Mouse (Mus musculus) embryonic facial prominence, embryonic 12.5 days (tissue): ENCODE data around the gene Rragc. TPM values are rescaled to one million over a fixed set of nuclear protein-coding genes. Genes with fewer than 3 reads are reported as not detected.

Source experiments
- ATAC-seq: fragments of 200-750 bp; cut with Nextera tagmentation; 2 replicates; pipeline ENCODE4 v1.8.0; 2017; ENCODE audit not compliant: insufficient number of reproducible peaks, insufficient read depth, low FRiP score, low TSS enrichment
- H3K27ac ChIP-seq: fragments of 300-500 bp; sonication (generic); 2 replicates; pipeline ENCODE4 v1.5.1; 2016; ENCODE audit warnings: mild to moderate bottlenecking
- H3K27me3 ChIP-seq: fragments of 300-500 bp; sonication (generic); 2 replicates; pipeline ENCODE4 v1.6.1; 2016; ENCODE audit warnings: mild to moderate bottlenecking, moderate library complexity
- H3K36me3 ChIP-seq: fragments of 300-500 bp; sonication (generic); 2 replicates; pipeline ENCODE4 v1.6.1; 2016; ENCODE audit warnings: mild to moderate bottlenecking
- H3K4me1 ChIP-seq: fragments of 300-500 bp; sonication (generic); 2 replicates; pipeline ENCODE4 v1.6.1; 2016
- H3K4me2 ChIP-seq: fragments of 300-500 bp; sonication (generic); replicated peaks from 2 replicates; pipeline ENCODE4 v1.6.1; 2016; ENCODE audit warnings: mild to moderate bottlenecking, moderate library complexity
- H3K4me3 ChIP-seq: fragments of 300-500 bp; sonication (generic); 2 replicates; pipeline ENCODE4 v1.5.1; 2016; ENCODE audit warnings: mild to moderate bottlenecking
- H3K9ac ChIP-seq: fragments of 300-500 bp; sonication (generic); 2 replicates; pipeline ENCODE4 v1.6.1; 2016; ENCODE audit warnings: mild to moderate bottlenecking, moderate library complexity
- H3K9me3 ChIP-seq: fragments of 300-500 bp; sonication (generic); 2 replicates; pipeline ENCODE4 v1.6.1; 2016; ENCODE audit warnings: mild to moderate bottlenecking, moderate library complexity
- WGBS: fragments of 180-500 bp; shearing (Covaris S2); methylation state at CpG from one replicate; pipeline ENCODE4 v1.1.7; 2016; 5-methylcytosine and 5-hydroxymethylcytosine counted together
- polyA plus RNA-seq: library from polyadenylated mRNA; unstranded; fragments of >200 nt; fragmentation: Nextera tagmentation; extraction: Ambion mirVana; gene quantifications from 2 replicates; pipeline ENCODE4 v1.2.1, GENCODE M21; 2016

Rragc gene
- 64.3 and 64.9 TPM in 2 replicates for polyA plus RNA-seq

DNA sequence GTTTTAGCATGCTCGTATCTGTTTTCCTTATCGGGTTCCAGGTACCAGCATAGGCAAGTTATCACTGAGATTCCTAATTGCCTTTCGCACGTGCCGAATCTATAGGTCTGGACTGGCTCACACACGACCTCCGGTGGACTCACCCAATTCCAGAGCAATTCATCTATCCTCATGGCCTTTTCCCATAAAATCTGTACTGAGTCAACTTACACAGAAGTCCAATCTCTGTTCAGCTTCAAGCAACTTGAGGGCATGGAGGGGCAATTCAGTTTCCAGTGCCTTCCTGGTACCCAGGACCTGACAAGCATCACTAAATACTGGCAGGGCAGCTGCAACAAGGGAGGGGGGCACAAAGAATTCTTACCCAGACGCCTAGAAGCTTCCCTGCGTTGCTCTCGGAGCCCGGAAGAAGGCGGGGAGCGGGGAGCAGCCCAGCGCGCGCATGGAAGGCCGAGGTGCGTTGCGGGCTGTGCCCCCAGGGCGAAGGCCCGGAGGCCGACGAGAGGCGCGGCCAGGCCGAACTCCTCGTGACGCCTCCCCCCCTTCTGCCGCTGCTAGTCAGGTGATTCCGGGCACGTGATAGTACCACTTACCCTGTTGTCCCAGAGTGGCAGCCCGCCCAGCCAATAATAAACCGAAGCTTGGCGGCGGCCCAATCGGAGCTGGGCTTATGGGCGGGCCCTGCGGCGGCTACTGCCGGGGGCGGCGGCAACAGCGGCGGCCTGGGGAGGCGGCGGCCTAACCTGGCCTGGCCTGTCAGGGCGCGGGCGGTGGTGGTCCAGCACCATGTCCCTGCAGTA, at the start of gene Rragc:
Gene Rragc (plus strand): TSS at position 699 of the 800 bp plus-strand sequence.
- 1% methylated on average over 49 of the region's 49 CpGs for WGBS

DNA sequence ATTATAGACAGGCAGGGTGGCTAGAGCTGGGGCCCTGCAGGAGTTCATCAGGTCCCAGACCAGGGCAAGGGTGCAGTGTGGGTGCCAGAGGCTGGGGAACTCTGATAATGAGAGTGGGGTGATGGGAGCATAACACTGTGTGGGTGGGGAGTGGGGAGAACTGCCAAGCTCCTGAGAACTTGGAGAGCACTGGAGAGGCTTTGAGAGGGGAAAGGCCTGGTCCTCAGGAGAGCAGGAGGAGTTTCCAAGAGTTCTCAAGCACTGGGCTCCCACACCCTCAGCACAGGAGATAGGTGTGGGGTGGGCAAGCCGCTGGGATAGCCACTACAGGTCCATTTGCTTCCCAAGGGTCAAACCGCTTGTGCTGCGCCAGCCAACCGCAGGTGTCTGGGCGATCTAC, 23.5 kb upstream of the Rragc start:
- no peak overlapping the region for H3K4me3 ChIP-seq
- H3K27me3 ChIP-seq: no peaks in the 10 kb centered on the region
- H3K4me1 ChIP-seq: no peaks in the 10 kb centered on the region
- ATAC-seq: no peak
- no peaks in the 10 kb centered on the region for H3K9me3 ChIP-seq
- H3K4me2 ChIP-seq: no peak overlapping the region
- no peaks in the 10 kb centered on the region for H3K36me3 ChIP-seq
- no peak overlapping the region for H3K9ac ChIP-seq
- H3K27ac ChIP-seq: no peak overlapping the region
- 94% methylated on average over 5 of the region's 5 CpGs for WGBS

More for the DNA sequence above, at the start of gene Rragc:
- peak within 1 kb of the TSS; percentile 74 for H3K27ac ChIP-seq
- peaks cover 28% of the 10 kb centered on the region; the same call in 1 of the 2 replicates for H3K36me3 ChIP-seq
- H3K27me3 ChIP-seq: no peaks in the 10 kb centered on the region
- H3K4me2 ChIP-seq: peak within 1 kb of the TSS; percentile 87
- peak within 1 kb of the TSS; percentile 94 for H3K9ac ChIP-seq
- peak; percentile 99 for ATAC-seq
- peak within 1 kb of the TSS; percentile 85 for H3K4me3 ChIP-seq
- H3K9me3 ChIP-seq: no peaks in the 10 kb centered on the region
- peaks cover 18% of the 10 kb centered on the region for H3K4me1 ChIP-seq

DNA sequence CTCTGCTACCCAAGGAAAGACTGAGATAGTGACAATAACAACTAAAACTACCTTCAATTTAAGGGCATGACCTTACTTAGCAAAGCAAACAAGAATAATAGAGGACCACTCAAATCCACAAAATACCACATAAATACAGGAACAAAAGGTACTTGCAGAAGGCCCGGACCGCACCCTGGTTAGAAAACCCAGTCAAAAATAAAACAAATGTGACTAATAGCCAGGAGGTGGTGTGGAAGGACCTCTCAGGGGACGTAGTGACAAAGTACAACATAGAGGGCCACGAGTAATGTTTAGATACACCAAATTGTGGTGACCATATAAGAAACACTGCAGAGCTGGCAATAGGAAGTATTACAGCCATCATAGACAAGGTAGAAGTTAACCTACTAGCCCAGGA, 23.0 kb upstream of the Rragc start:
- H3K9ac ChIP-seq: no peak overlapping the region
- ATAC-seq: no peak
- 83% methylated on average over 4 of the region's 4 CpGs for WGBS
- H3K4me1 ChIP-seq: no peaks in the 10 kb centered on the region
- no peak overlapping the region for H3K4me3 ChIP-seq
- no peaks in the 10 kb centered on the region for H3K36me3 ChIP-seq
- no peaks in the 10 kb centered on the region for H3K9me3 ChIP-seq
- H3K27me3 ChIP-seq: no peaks in the 10 kb centered on the region
- H3K4me2 ChIP-seq: no peak overlapping the region
- H3K27ac ChIP-seq: no peak overlapping the region

DNA sequence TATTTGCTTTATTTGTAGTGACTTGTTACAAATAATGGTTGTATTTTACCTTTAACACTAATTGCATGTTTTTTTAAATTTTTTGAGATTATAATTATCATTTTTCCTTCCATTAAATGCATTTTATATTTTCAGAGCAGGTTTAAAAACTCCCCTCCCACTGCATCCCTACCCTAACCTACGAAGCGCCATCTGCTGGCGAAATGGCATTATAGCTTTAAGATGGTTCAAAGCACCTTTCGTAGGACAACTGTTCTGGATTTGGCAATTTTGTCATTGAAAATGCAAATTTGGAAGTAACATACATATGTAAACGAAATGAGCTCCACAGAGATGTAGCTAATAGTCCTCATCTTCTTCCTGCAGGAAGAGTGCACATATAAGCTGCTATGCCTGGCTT, 18.6 kb upstream of the Rragc start:
- ATAC-seq: no peak
- H3K4me3 ChIP-seq: no peak overlapping the region
- WGBS: 10% methylated on average over 5 of the region's 5 CpGs
- no peak overlapping the region for H3K4me2 ChIP-seq
- H3K27me3 ChIP-seq: no peaks in the 10 kb centered on the region
- H3K9me3 ChIP-seq: no peaks in the 10 kb centered on the region
- no peak overlapping the region for H3K9ac ChIP-seq
- H3K27ac ChIP-seq: no peak overlapping the region
- H3K4me1 ChIP-seq: no peaks in the 10 kb centered on the region
- H3K36me3 ChIP-seq: no peaks in the 10 kb centered on the region

DNA sequence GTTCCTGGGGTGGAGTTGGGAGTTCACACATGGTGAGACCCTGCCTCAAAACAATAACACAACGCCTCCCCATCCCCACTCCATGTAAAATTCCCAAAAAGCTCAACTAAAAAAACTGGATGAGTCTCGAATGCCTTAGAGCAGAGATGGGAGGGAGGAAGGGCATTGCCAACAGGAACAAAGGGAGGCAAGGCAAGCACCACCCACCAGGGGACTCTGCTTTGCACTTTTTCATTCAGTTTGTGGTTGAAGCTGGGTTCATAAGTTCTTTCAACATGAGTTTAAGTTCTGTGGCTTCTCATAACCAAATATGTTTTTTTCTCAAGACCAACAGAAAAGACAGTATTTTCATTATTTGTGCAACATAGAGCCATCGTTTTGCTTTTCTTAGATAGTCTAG, 13.8 kb upstream of the Rragc start:
- Histone ChIP-seq H3K9me3 (no peaks in the 10 kb centered on the region), H3K27ac (no peak overlapping the region), H3K36me3 (no peaks in the 10 kb centered on the region), H3K27me3 (no peaks in the 10 kb centered on the region), H3K4me1 (peaks cover 8% of the 10 kb centered on the region), H3K4me3 (no peak overlapping the region), H3K9ac (no peak overlapping the region), H3K4me2 (no peak overlapping the region)
- 77% methylated on average over 3 of the region's 3 CpGs for WGBS
- ATAC-seq: no peak

DNA sequence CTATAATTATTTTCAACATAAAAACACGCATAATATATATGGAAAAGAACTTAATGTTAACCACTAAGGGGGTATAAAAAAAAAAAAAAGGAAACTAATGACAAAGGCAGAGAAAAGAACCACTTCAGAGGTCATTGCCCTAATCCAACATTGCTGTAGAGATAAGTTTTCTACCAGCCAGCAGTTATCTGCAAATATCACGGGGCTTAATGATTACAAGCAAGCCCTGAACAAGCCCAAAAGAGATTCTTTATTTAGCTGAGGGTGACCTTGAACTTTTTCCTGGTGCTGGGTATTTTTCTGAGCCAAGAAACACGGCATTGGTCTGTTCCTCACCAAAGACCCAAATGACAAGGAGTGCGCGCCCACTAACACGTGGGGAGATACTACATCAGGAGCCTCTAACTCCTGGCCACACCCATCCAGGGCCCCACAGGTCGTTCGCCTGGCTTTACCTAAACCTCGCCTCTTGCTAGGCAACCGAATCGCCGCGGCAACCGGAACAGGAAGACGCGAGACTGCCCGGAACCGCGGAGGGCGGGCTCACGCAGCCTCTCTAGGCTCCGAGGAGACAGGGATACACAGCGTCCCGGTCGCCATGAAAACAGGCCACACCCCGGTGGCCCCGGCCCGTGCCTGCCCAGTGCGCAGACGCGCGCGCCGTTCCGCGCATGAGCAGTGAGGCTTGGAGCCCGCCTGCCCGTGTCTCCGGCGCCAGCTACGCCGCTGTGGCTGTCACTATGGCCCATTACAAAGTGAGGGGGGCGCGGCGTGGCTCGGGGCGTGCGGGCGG, 12.7 kb upstream of the Rragc start, which contains the start of gene Mycbp:
Gene Mycbp (plus strand): TSS at position 500 of the 793 bp plus-strand sequence.
- Histone ChIP-seq H3K27me3 (no peaks in the 10 kb centered on the region), H3K36me3 (no peaks in the 10 kb centered on the region), H3K9me3 (no peaks in the 10 kb centered on the region), H3K4me1 (peaks cover 8% of the 10 kb centered on the region), H3K9ac (peak within 1 kb of the TSS; percentile 86), H3K27ac (peak within 1 kb of the TSS; percentile 86), H3K4me2 (peak within 1 kb of the TSS; percentile 81), H3K4me3 (peak within 1 kb of the TSS; percentile 91)
- 1% methylated on average over 49 of the region's 49 CpGs for WGBS
- peak; percentile 100 for ATAC-seq

DNA sequence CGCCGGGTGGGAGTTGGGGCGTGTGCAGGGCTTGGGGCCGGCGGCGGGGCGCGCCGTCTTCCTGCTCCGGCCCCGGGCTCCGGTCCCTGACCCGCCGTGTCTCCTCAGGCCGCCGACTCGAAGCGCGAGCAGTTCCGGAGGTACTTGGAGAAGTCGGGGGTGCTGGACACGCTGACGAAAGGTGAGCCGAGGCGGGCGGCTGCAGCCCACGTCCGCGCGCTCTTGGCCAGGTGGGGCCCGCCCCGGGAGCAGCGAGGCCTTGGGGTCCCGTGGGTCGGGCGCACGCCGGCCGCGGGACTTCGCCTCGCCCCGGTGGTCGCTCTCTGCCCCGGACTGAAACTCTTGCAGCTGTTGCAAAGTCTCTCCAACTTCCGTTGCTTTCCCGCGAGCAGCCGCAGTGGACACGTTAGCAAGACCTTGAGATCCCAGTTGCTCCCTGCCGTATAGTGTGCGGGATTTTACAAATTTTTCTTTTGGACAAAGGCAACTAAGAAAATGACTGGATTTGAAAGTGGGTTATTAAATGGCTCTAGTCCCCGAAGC, 12.0 kb upstream of the Rragc start:
- peak; percentile 78 for ATAC-seq
- H3K27ac ChIP-seq: peak overlapping the region; percentile 86
- peak overlapping the region; percentile 86 for H3K9ac ChIP-seq
- H3K27me3 ChIP-seq: no peaks in the 10 kb centered on the region
- WGBS: 1% methylated on average over 51 of the region's 53 CpGs
- H3K4me1 ChIP-seq: peaks cover 8% of the 10 kb centered on the region
- peak overlapping the region; percentile 81 for H3K4me2 ChIP-seq
- H3K4me3 ChIP-seq: peak overlapping the region; percentile 91
- no peaks in the 10 kb centered on the region; the same call in 1 of the 2 replicates for H3K36me3 ChIP-seq
- H3K9me3 ChIP-seq: no peaks in the 10 kb centered on the region

DNA sequence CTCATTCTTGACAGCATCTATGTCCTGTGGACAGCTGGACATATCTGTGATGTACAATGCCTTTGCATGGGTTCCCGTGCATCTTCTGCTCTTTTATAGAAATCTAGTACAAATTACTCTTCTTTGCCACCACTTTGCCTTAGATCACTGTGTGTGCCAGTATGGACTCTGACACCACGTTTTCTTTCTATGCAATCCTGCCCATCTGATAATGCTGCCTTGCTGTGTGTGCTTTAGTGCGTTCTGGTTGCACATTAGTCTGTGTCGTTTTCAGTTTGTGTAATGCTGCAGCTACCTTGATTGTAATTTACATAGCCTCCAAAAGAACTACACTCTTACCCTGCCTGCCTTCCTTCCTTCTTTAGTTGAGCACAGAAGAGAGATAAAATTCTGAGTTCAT, 5.7 kb upstream of the Rragc start:
- H3K9ac ChIP-seq: no peak overlapping the region
- no peak for ATAC-seq
- no peak overlapping the region for H3K27ac ChIP-seq
- peaks cover 8% of the 10 kb centered on the region for H3K4me1 ChIP-seq
- H3K9me3 ChIP-seq: no peaks in the 10 kb centered on the region
- WGBS: 88% methylated on average over 4 of the region's 4 CpGs
- H3K4me2 ChIP-seq: no peak overlapping the region
- H3K27me3 ChIP-seq: no peaks in the 10 kb centered on the region
- H3K4me3 ChIP-seq: no peak overlapping the region
- H3K36me3 ChIP-seq: peaks cover 22% of the 10 kb centered on the region

DNA sequence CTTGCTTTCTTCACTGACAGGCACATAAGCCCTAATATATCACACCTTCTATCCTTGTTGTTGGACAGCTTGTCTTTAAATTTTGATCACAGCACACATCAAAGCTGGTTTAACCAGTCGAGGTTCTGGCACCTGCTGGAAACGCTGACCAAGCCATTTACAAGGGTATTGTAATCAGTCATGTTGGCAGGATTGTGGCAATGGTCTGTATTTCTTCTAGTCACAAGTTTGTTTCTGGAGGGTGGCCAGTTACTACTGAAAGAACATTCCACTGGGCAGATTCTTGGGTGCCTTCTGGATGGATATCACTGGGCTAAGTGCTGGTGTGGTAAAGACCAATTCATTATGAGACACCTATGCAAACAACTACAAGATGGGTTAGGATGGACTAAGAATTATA, 4.8 kb upstream of the Rragc start:
- Histone ChIP-seq H3K9ac (no peak overlapping the region), H3K4me3 (no peak overlapping the region), H3K36me3 (peaks cover 22% of the 10 kb centered on the region), H3K27ac (no peak overlapping the region), H3K4me2 (no peak overlapping the region), H3K27me3 (no peaks in the 10 kb centered on the region), H3K9me3 (no peaks in the 10 kb centered on the region), H3K4me1 (peaks cover 9% of the 10 kb centered on the region)
- WGBS: 79% methylated on average over 2 of the region's 2 CpGs
- ATAC-seq: no peak

DNA sequence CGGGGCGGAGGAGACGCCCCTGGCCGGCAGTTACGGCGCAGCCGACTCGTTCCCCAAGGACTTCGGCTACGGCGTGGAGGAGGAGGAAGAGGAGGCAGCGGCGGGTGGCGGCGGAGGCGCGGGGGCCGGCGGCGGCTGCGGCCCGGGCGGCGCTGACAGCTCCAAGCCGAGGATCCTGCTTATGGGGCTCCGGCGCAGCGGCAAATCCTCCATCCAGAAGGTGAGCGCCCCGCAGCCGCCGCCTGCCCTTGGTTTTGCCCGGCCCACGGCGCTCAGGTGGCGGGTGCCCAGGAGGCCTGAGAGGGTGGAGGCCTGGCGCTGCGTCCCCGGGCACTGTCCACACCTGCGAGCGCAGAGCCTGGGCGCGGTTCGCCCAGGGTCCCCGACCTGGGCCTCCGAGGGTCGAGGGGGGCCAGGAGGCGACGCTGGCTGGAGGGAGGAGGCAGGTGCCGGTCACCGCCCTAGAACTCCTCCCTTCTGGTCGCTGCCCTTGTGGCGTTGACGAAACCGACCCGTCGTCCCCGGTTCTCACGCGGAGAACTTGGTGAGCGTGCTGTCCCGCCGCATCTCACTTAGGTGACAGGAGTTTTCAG, 398 bp downstream of the Rragc start, which contains the start of gene 4930535I16Rik:
Gene 4930535I16Rik (minus strand): TSS at position 475 of the 593 bp plus-strand sequence.
- Histone ChIP-seq H3K4me1 (peaks cover 18% of the 10 kb centered on the region), H3K27me3 (no peaks in the 10 kb centered on the region), H3K4me2 (peak within 1 kb of the TSS; percentile 87), H3K9me3 (no peaks in the 10 kb centered on the region), H3K27ac (peak within 1 kb of the TSS; percentile 74), H3K36me3 (peaks cover 26% of the 10 kb centered on the region), H3K9ac (peak within 1 kb of the TSS; percentile 94), H3K4me3 (peak within 1 kb of the TSS; percentile 85)
- peak; percentile 58 for ATAC-seq
- WGBS: under 1% methylated on average over 48 of the region's 63 CpGs

DNA sequence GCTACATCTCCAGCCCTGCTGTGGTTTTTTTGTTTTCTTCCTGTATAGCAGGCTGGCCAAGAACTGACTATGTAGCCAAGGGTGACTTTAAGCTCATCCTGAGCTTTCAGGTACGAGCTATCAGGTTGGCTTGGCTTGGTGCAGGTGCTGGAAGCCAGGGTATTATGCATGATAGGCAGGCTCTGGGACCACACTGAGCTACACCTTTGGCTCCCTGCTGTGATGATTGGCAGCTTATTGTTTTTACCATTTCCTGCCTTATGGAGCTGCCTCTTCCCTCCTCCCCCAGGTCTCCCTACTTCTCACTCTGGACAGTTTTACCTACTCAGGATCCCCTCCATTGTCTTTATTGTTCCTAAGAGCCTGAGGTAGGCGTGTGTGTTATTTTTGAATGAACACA, 1.6 kb downstream of the Rragc start:
- ATAC-seq: no peak
- no peaks in the 10 kb centered on the region for H3K9me3 ChIP-seq
- no peak overlapping the region for H3K27ac ChIP-seq
- peak overlapping the region; percentile 19; the same call in 1 of the 2 replicates for H3K9ac ChIP-seq
- 79% methylated on average over 2 of the region's 2 CpGs for WGBS
- H3K27me3 ChIP-seq: no peaks in the 10 kb centered on the region
- H3K4me3 ChIP-seq: peak overlapping the region; percentile 85; the same call in 1 of the 2 replicates
- H3K4me2 ChIP-seq: peak overlapping the region; percentile 87
- H3K36me3 ChIP-seq: peaks cover 28% of the 10 kb centered on the region
- H3K4me1 ChIP-seq: peaks cover 18% of the 10 kb centered on the region
